Mouse (Mus musculus) T-helper 2 cell (primary cell): ENCODE measurements around the gene Tns1.

Experiments
- in situ Hi-C: fragments of 300-600 bp; cut with MboI, MseI; formaldehyde crosslinking; loops from one replicate; pipeline ENCODE4 v1.15.1; 2025; ENCODE audit warnings: high pct_unique_total_duplicates

Gene Tns1

DNA sequence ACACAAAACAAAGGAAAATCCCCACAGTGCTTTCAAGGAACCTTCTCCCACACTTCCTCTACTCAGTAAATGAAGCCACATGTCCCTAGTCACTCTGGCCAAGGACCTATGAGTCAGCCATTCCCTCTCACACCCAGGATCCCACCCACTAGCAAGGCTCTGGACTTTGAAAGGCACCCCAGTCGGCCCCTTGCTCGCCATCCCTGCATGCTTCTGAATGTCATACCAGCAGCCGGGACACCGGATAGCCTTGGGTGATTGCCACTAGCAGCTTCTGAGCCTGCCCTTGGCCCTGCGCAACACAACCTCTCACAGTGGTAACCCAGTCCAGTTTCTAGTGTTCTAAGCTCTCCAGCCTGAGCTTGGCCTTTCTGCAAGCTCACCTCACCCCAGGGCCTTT lies 58.2 kb downstream of the Tns1 start:
- in situ Hi-C loops, result no loop called here

DNA sequence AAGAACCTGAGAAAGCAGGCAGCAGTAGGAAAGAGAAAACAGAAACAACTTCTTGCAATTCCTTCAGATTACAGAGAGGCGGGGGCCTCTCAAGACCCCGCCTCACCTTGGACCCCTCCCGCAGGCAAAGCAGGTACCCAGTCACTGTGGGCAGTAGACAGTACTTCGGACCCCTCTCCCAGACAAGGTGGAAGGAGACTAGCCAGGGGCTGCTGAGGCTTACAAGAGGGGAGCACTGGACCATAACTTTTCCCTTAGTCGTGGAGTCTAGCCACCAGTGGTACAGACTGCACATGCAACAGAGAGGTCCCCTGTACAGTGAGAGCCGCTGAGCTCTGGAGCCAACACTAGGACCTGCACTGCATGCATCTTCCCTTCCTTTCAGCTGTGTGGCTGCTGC lies 64.2 kb downstream of the Tns1 start:
- in situ Hi-C loops, result no loop called here

DNA sequence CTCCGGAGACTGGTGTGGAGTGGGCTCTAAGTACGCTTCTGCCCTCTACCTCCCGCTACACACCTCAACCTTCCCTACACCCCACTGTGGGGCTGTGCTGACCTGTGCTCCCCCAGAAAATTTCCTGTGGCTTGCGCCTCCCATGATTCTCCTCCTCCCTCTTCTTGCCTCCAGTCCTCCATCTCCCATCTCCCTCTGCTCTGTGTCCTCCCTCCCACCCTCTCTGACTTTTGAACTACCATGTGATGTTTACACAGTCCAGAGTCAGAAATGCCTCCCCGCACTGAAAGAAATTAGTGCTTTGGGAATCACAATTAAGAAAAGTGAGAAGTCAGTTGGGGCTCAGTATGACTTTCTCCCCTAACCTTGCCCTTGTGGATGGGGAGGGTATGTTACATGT lies 64.7 kb downstream of the Tns1 start:
- in situ Hi-C loops, result no loop called here

DNA sequence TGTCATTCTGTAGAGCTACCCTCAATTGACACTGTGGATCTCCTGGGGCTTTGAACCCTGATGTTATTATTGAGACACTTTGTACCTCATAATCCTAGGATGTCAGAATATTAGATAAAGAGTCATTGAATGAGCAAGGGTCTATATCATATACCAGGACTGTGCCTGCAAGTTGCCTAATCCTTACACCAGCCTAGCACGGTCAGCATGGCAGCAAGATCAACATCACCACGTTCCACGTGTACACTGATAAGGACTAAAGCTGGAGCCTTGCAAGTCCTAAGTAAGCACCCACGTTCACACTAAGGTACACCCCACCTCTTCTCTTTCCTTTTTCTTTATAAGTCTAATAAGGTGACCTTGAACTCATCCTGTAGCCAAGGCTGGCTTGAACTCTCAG lies 65.5 kb downstream of the Tns1 start:
- in situ Hi-C loops, result no loop called here

DNA sequence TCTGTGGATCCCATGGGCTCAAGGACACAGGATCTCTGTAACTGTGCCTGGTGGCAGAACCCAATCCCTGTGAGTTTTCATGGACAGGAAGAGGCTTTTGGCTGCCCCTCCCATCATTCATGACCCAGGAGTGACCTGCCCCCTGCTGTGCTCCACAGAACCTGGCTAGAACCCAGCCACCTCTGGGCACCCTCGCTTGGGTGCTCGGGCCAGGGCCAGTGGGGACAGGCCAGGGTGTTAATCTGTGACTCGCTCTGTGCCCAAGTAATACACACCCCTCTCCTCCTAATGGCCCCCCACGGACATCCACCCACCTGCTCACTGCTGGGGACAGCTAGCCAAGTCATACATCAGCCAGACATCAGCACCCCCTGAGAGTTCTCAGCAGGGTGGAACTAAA lies 65.9 kb downstream of the Tns1 start:
- in situ Hi-C loops, result no loop called here

DNA sequence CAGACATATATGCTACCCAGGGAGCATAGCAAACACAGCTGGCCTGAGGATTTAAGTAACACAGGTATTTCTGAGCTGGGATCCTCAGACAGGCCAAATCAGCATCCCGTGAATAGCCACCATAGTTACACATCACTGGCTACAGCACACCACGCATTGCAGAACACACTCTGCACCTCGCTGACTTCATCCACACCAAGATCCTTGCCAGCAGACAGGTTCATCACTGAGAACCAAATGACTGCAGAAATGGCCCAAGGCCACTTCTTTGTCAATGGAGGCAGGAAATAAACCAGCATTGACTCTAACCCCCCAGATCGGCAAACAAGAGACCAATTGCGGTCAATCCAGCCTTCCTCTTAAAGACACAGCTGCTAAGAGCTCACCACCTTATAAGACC lies 66.7 kb downstream of the Tns1 start:
- in situ Hi-C loops, result no loop called here

- in situ Hi-C loops, result no loop called here
Measured at GRCm38 (mm10) chr1:74055552-74055951, 68.7 kb downstream of the Tns1 start.

- in situ Hi-C loops, result no loop called here
Measured at GRCm38 (mm10) chr1:74054471-74054870, 69.8 kb downstream of the Tns1 start.

- in situ Hi-C loops, result no loop called here
Measured at GRCm38 (mm10) chr1:74054007-74054406, 70.2 kb downstream of the Tns1 start.

DNA sequence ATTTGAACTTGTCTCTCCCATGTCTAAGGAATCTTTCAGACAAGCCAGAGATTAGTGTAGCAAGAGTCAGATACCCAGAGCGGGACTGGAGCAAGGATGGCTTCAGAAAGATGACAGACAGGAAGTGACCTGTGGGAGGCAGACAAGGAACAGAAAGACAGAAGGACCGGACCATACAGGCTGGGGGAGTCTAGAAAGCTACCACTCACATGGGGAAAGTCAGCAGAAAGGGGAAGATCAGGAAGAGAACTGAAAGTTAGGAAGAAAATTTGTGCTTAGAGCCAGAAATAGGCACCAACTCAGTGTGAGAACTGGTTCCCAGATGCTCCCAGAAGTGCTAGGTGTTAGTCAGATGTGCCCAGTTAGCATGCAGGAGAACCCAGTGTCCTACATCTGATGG lies 71.2 kb downstream of the Tns1 start:
- in situ Hi-C loops, result no loop called here

GRCm38 (mm10) chr1:74051349-74051748 lies 72.9 kb downstream of the Tns1 start:
- in situ Hi-C loops, result no loop called here

GRCm38 (mm10) chr1:74049430-74049829 lies 74.8 kb downstream of the Tns1 start:
- in situ Hi-C loops, result no loop called here

- in situ Hi-C loops, result no loop called here
Measured at GRCm38 (mm10) chr1:74047722-74048121, 76.5 kb downstream of the Tns1 start.

- in situ Hi-C loops, result no loop called here
Measured at GRCm38 (mm10) chr1:74047311-74047710, 76.9 kb downstream of the Tns1 start.

GRCm38 (mm10) chr1:74045034-74045433 lies 79.2 kb downstream of the Tns1 start:
- in situ Hi-C loops, result no loop called here

DNA sequence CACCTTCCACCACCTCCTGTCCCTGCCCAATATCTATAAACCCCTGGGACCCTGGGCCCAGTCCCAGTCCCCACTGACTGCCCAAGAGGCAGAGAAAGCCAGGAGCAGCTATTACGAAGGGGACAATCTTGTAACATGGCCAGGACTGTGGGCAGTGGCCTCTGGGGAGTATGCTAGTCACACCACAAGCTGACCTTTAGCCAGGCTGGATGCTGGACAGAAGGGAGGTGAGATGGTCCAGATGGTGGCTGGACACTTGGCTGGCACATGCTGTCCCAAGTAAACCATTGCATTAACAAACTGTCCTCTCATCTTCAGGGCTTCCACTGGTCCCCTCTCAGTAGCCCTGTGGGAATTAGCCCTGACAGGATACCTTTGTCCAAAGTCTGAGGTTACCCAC lies 79.8 kb downstream of the Tns1 start:
- in situ Hi-C loops, result no loop called here

DNA sequence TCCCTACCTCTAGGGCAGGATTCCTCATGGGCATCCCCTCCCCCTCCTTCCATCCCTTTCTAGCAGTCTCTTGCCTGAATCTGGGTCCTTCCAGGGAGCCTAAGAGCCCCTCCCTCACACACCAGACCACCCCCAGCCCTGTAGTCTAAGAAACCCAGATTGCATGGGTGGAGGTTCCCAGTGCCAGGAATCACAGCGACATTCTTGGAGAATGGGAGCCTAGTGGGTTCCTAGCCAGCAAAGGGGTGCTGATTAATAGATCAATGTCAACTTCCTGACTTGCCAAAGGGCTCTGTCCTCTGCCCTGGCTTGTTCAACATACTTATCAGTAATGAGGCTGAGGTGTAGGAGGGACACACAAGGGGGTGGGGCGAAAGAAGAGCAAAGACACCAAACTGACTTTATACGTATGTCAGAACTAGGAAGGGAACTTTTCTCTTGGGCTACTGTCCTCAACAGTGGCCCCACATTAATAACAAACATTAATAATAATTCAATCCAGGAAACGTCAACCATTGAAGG lies 80.6 kb downstream of the Tns1 start:
- in situ Hi-C loops, result no loop called here

DNA sequence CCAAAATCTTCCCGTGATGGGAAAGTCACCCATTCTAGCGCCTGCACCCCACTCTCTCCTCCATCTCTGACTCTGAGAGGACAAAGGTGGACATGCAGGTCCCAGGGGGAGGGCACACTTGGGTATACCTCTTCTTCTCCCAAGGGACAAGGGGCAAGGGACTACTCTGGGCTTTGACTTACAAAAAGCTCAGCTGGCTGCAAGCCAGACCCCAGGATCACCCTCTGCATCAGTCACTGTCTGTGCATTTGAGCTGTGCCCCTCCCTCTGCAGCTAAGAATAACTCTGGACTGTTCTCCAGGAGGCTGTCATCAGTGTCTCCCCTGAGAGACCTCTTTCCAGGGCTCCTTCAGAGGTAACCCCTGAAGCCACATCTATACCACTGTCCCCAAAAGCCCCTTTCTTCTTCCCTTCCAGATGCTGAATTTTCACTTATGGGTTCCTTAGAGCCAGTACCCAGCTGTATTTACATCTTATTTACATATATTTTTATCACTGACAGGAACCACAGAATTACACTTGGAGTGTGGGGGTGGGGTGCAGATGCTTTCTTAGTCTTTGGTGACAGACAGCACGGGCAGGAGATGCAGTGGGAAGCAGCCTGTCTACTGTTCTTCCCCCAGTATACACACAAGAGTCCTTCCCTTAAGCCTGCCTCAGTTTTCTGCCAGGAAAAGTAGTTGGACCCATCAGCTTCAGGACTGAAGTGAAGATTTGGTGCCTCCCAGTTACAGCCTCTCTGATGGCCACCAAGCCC lies 81.4 kb downstream of the Tns1 start:
- in situ Hi-C loops, result no loop called here

- in situ Hi-C loops, result no loop called here
Measured at GRCm38 (mm10) chr1:74041692-74042091, 82.6 kb downstream of the Tns1 start.

DNA sequence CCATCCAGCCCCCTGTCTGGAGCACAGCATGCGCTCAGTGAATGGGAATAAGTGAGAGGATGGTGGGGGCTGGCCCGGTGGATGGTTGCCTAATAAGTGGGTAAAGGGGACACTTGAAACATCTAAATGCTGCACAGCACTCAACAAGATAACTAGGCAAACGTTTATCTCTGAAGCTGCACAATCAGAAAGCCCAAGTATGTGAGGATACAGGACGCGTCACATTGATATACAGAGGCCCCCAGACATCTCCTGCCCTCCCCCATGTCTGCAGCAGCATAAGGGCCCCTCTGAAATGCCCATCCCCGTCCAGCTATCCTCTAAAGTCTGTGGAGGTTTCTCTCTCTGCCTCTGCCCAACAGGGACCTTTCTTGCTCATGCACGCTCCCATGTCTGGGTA lies 83.1 kb downstream of the Tns1 start:
- in situ Hi-C loops, result no loop called here

GRCm38 (mm10) chr1:74036560-74037390 lies 87.5 kb downstream of the Tns1 start:
- in situ Hi-C loops, result no loop called here

- in situ Hi-C loops, result no loop called here
Measured at GRCm38 (mm10) chr1:74035912-74036489, 88.2 kb downstream of the Tns1 start.

GRCm38 (mm10) chr1:74035487-74035886 lies 88.8 kb downstream of the Tns1 start:
- in situ Hi-C loops, result no loop called here
